Mouse (Mus musculus) embryonic fibroblast, embryonic 13.5 days (primary cell): ENCODE measurements at regions not wholly inside any gene's neighbourhood (a gene's known extent, or its start where the extent isn't known, plus 50 kb on each side); places are given as distances from the start of the nearest gene placed in this dataset.

Experiments used
- CTCF ChIP-seq: IDR thresholded peaks from 2 replicates; pipeline ENCODE4 v1.5.1; 2011; ENCODE audit warnings: mild to moderate bottlenecking, control low read depth, low read length, moderate library complexity, borderline replicate concordance; ENCODE audit not compliant: insufficient read depth
- POLR2A ChIP-seq: IDR thresholded peaks from 2 replicates; pipeline ENCODE4 v1.6.1; 2011; ENCODE audit warnings: low read depth, mild to moderate bottlenecking, control low read depth, low read length, moderate library complexity

GRCm38 (mm10) chr16:97297140-97297539 lies 59.4 kb upstream of the Bace2 start:
- TF ChIP-seq CTCF = no peak
- no peak for TF ChIP-seq POLR2A
